Mouse (Mus musculus): Measurements from ENCODE around the gene Man1a2. TPM values are rescaled to one million over a fixed set of nuclear protein-coding genes. Genes with fewer than 3 reads are reported as not detected.
A peak's percentile ranks its signal among the peaks of the same experiment; 100 is the strongest.

The Man1a2 gene
- total RNA-seq, 1 experiment from 2014 or later = 71.4 TPM

DNA sequence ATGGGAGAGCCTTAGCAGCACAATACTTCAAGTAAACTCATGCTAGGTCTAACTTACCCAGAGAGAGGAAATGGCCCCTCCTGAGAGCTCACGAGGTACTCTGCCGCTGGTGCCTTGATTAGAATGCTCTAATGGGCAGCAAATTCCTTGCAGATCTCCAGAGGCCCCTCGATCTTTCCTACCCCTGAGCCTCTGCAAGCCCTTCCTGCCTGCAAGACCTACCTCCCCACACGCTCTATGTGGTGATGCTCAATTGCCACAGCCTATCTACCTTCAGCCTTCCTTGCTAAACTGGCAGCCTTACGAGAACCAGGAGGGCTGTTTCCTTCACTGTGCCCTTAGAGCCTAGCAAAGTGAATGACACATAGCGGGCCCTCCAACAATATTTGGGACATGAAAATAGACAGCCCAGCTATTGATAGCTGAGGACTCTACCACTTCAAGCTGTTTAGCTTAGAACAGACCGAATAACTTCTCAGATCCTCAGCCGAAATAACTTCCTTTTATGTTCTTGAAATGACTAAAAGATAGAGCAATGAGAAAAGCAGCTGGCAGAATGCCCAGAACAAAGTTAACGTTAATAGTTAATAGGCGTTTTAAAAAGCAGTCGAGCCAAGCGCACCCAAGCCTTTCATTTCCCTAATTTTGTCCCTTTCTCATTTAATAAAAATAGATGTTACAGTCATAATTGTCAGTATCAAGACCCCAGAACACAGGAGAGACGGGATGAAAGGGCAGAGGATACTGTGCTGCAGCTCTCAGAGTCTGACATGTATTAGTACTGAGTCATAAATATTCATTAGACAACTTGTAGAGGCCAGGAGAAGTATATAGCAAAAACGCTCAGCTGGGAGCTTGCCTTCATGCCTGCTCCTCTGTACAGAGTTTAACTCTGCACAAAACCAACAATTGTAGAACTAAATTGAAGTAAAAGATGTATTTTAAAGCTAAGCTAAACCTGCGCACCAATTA, 17.9 kb upstream of the Man1a2 start:
- ATAC-seq (replicated peaks in 1 of 2; ENCODE audit: insufficient read depth in 1 of 2, low FRiP score in 2 of 2, low TSS enrichment in 1 of 2, low read depth in 1 of 2, poor library complexity in 2 of 2, severe bottlenecking in 2 of 2) = peak; percentile 44 to 60

DNA sequence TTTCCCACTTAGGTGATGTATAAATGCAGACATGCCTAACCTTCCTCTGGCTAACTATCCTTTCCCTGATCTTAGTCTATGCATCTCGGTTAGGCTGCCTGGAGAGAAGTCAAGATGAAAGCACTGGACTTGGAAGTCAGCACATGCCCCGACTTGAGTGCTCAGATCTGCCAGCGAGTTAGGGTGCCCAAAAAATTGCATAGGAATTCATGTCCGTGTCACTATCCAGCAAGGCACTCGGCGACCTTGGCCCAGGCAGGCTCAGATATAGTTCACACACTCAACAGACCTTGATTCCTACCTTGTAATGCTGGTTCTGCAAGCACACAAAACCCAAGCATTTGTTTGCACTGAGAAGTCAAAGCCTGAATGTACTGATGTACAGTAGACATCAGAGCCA, 3.4 kb upstream of the Man1a2 start:
- no peak for ATAC-seq (replicated peaks in 1 of 2; ENCODE audit: insufficient read depth in 1 of 2, low FRiP score in 2 of 2, low TSS enrichment in 1 of 2, low read depth in 1 of 2, poor library complexity in 2 of 2, severe bottlenecking in 2 of 2)

DNA sequence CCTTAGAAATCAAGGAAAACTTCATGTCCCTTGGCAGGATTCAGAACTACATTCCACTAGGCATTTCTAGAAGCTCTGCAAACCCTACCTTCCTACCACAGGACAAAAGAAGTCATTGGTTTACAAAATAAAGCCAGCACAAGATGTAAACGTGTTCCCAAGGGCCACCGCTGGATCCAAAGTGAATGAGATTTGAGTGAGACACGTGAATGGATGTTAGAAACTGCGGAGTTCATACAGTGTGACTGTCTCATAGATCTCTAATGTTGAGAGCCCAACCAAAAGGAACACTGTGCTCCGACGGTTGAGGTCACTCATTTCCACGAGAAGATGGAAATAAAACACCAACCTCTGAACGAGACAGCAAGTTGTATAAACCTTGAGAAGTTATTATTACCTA, 1.5 kb upstream of the Man1a2 start:
- no peak for ATAC-seq (replicated peaks in 1 of 2; ENCODE audit: insufficient read depth in 1 of 2, low FRiP score in 2 of 2, low TSS enrichment in 1 of 2, low read depth in 1 of 2, poor library complexity in 2 of 2, severe bottlenecking in 2 of 2)

DNA sequence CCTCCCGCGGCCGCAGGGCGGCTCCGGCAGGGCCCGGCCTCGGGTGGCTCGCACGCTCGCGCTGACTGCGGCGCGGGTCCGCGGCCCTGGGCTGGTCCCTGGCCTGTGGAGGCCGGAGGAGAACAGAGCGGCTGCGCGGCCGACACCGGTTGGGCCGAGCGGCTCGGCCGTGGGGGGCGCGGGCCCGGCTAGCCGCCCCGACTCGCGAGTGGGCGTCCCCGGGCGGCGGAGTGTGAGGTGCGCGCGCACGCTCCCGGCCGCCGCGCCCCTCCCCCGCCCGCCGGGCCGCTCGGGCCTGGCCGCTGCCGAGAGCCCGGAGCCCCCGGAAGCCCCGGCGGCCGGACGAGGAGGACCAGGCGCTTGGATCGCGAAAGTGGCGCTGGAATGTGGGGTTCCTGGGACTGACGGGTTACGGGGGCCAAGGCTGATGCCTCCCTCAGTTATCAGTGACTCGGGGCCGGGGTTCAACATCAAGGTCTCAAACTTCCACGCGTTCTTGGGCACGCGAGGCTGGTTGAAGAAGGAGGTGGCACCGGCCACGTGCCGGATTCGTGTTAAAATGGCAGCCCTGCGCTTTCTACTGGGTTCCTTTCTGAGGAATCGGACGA, 564 bp upstream of the Man1a2 start:
- peak; percentile 20 to 23; a peak in 2 of 4 replicates for ATAC-seq (replicated peaks in 1 of 2; ENCODE audit: insufficient read depth in 1 of 2, low FRiP score in 2 of 2, low TSS enrichment in 1 of 2, low read depth in 1 of 2, poor library complexity in 2 of 2, severe bottlenecking in 2 of 2)

DNA sequence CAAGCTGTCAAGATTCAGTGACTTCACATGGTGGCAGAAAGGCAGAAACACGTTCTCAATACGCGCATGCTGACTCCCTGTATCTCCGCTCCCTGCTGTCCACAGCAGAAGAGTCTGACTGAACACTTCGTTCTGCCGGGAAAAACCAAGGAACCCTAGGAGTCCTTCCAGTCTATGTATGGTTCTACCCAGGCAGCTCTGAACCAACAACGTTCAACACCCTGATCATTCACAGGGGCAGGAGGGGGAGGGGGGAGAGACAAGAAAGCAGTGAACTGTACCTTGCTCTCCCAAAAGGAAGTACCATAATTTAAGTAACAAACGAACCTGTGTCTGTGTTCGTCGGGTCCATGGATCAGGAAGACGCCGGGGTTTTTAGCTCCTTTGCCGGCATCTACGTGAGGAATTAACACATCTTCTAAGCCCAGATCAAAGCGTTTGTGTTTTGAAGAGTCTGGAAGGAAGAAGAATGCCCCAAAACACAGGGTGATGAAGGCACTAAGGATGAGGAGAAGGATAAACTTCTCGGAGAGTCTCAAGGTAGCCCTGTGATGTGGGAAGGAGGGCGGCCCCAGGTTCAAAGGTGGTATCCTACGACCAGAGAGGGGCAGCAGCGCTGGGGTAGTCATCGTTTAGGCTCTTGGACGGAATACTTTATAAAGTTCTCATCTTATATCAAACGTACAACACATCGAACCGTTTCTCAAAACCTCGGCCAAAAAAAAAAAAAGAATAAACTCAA, 898 bp downstream of the Man1a2 start:
- no peak; a peak in 2 of 4 replicates for ATAC-seq (replicated peaks in 1 of 2; ENCODE audit: insufficient read depth in 1 of 2, low FRiP score in 2 of 2, low TSS enrichment in 1 of 2, low read depth in 1 of 2, poor library complexity in 2 of 2, severe bottlenecking in 2 of 2)

DNA sequence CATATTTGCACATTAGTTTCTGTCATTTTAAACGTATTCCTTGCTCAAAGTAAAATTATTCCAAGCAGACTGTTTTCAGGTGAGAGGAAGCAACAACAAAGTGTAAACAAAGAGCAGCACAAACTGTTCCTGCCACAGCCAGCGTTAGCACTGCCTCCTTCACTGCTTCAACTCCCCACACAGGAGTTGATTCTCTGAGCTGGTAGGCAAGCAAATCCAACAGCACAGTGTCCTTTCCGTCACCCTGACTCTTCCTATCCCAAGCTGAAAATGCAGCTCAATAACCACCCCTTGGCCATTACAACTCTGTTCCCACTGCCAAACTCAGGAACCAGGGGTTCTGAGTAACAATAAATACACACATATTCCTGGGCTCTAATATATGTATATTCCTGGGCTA, 2.5 kb downstream of the Man1a2 start:
- ATAC-seq (replicated peaks in 1 of 2; ENCODE audit: insufficient read depth in 1 of 2, low FRiP score in 2 of 2, low TSS enrichment in 1 of 2, low read depth in 1 of 2, poor library complexity in 2 of 2, severe bottlenecking in 2 of 2) = no peak

DNA sequence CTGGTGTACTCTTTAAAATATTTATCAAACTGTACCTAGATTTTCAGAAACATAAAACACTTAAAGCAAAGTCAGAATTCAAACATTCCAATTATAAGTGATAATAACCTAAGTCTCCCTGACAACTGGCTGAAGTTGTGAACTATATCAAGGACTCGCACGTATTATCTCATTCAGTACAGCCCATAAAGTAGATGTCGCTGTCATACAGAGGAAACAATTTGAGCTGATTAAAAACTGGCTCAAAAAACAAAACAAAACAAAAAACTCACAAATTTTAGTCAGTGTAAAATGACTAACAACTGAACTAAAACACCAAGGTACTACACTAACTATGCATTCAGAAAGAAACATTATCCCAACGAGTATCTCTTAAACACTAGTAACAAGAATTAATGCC, 3.0 kb downstream of the Man1a2 start:
- no peak for ATAC-seq (replicated peaks in 1 of 2; ENCODE audit: insufficient read depth in 1 of 2, low FRiP score in 2 of 2, low TSS enrichment in 1 of 2, low read depth in 1 of 2, poor library complexity in 2 of 2, severe bottlenecking in 2 of 2)

DNA sequence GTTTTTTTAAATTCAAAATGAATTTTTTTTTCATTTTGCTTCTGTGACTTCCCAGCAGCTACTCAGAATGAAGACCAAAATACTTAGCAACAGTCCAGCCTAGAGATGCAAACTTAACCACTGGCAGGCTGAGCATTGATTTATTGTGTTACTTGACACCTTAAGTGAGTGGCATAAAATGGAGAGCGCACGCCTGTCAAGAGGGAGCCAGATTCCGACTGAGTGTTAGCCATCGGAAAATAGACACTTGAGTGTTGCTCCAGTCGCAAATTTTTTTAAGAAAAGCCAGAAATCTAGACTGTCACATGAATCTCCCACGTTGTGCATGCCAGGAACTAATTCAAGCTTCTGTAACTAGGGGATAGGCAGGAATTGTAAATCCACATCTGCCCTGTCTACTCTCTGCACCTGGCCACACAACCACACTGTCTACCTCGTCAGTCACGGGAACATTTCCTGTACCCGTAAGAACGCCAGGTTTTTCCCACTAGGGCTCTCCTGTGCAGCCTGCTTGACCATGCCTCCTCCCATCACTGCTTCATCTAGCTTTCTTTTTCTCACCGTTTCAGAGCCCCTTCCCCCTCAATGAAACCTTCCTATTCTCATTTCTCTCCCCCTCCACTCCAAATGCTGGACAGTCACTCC, 3.7 kb downstream of the Man1a2 start:
- no peak for ATAC-seq (replicated peaks in 1 of 2; ENCODE audit: insufficient read depth in 1 of 2, low FRiP score in 2 of 2, low TSS enrichment in 1 of 2, low read depth in 1 of 2, poor library complexity in 2 of 2, severe bottlenecking in 2 of 2)

DNA sequence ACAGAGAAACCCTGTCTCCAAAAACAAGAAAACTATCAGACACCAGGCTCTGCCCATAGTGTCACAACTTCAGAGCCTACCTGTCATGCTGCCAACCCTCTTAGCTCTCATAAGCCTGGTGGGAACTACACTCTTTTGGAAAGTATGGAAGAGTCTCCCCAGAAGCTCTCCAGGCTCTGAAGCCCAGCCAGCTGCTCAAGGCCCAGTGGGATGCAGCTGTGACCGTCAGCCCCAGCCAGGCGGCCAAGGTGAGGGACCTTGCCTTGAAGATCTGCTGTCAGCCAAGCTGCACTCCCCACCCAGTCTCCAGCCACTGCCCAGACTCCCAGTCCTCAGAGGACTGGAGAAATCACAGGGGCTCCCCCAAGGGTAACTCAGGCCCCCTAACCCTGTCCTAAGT, 5.1 kb downstream of the Man1a2 start:
- no peak for ATAC-seq (replicated peaks in 1 of 2; ENCODE audit: insufficient read depth in 1 of 2, low FRiP score in 2 of 2, low TSS enrichment in 1 of 2, low read depth in 1 of 2, poor library complexity in 2 of 2, severe bottlenecking in 2 of 2)

DNA sequence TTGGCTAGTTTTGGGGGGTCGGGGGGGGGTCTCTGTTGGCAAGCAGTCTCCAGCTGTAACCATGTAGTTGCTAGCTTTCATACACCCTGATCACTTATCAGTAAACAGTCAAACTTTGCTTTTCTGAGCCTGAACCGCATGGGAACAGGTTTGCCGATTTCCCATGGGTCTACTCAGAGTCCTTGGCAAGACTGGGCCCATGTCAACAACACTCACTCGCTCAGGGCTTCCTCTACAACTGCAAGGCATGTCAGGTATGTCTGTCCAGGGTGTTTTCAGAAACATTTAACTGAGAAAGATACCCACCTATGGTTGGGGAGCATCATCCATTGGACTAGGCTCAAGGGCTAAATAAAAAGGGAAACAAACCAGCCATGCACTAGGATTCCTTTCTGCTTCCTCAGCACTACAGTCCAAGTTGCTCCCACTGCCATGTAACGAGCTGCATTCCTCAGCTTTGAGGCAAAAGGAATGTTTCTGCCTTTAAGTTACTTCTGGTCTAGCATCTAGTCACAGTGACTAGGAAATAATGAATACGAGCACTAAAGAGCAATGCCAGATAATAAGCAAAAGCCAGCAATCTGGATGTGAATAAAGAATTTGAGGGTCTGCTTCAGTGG, 6.2 kb downstream of the Man1a2 start:
- no peak for ATAC-seq (replicated peaks in 1 of 2; ENCODE audit: insufficient read depth in 1 of 2, low FRiP score in 2 of 2, low TSS enrichment in 1 of 2, low read depth in 1 of 2, poor library complexity in 2 of 2, severe bottlenecking in 2 of 2)

DNA sequence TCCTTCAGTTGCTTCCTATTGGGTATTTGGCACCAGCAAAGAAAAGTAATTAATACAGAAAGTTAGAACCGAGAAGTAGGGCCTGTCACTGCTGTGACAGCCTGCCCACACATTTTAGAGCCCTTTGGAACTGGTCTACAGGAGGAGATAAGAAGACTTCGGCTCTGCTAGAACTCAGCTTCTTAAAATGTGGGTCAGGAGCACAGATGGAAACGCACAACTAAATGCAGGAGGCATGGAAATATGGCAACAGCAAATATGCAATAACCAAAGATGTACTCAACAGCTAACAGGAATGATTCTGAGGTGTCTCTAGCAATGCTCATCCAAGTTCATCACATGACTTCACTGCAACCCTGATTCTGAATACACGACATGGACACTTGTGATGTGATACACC, 10.2 kb downstream of the Man1a2 start:
- ATAC-seq (replicated peaks in 1 of 2; ENCODE audit: insufficient read depth in 1 of 2, low FRiP score in 2 of 2, low TSS enrichment in 1 of 2, low read depth in 1 of 2, poor library complexity in 2 of 2, severe bottlenecking in 2 of 2) = no peak

DNA sequence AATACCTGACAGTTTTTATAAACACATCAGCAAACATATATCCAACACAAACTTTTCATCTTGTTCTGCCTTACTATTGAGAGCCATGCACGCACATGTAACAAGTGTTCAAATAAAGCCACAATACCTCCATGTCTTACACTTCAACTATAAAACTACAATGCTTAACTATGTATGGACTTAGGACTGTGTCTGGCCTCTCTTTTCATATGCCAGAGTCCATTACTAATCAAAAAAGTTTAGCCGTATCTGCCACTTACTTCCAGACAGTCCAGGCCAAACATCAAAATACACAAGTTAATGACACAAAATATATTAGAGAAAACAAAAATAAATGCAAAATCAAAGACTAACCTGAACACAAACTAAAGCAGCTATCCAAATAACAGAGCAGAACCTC, 14.9 kb downstream of the Man1a2 start:
- no peak for ATAC-seq (replicated peaks in 1 of 2; ENCODE audit: insufficient read depth in 1 of 2, low FRiP score in 2 of 2, low TSS enrichment in 1 of 2, low read depth in 1 of 2, poor library complexity in 2 of 2, severe bottlenecking in 2 of 2)

DNA sequence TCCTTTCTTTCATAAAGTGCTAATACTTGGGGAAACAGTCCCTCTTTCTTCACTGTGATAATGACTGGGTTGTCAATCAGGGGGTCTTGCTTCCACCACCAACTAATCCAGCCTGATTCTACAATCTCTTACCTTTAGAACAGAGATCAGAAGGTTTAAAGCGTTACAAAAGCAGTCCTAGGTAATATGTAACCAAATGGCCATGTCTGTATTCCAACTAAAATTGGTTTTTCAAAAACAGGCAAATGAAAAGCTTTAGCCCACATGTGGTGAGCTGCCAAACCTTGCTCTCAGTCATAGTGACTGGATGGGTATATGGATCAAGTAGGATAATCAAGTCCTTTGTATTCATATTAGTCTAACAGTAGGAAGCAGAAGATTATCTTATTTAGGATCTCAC, 32.0 kb downstream of the Man1a2 start:
- no peak for ATAC-seq (replicated peaks in 1 of 2; ENCODE audit: insufficient read depth in 1 of 2, low FRiP score in 2 of 2, low TSS enrichment in 1 of 2, low read depth in 1 of 2, poor library complexity in 2 of 2, severe bottlenecking in 2 of 2)

DNA sequence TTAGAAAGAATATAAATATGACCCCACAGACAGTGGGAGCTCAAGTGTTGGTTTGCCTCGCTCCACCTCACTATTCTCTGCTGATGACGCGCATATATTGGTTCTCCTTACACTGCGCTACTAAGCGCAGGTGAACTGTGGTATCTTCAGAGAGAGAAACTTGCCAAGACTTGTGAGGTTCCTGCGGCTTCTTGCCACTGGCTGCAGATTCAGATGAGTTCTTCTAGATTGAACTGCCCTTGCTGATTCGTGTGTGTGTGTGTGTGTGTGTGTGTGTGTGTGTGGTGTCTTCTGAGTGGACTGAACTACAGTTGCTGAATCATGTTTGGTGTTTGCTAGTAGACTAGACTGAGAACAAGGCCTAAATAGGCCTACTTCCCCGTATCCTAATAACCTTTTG, 43.7 kb downstream of the Man1a2 start:
- ATAC-seq (replicated peaks in 1 of 2; ENCODE audit: insufficient read depth in 1 of 2, low FRiP score in 2 of 2, low TSS enrichment in 1 of 2, low read depth in 1 of 2, poor library complexity in 2 of 2, severe bottlenecking in 2 of 2) = no peak

DNA sequence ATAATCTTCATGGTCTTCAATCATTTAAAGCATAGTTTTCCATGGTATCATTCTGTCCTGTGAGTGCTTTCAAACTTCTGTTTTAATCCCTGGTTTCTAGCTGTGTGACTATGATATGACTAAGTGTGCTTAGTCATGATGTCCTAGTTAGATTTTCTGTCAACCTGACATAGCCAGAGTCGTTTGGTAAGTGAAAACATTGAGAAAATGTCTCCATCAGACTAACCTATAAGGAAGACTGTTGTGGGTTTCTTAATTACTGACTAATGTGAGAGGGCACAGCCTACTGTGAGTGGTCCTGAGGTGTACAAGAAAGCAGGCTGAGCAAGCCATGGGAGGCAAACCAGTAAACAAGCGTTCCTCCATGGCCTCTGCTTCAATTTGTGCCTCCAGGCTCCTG, 49.0 kb downstream of the Man1a2 start:
- ATAC-seq (replicated peaks in 1 of 2; ENCODE audit: insufficient read depth in 1 of 2, low FRiP score in 2 of 2, low TSS enrichment in 1 of 2, low read depth in 1 of 2, poor library complexity in 2 of 2, severe bottlenecking in 2 of 2) = no peak

DNA sequence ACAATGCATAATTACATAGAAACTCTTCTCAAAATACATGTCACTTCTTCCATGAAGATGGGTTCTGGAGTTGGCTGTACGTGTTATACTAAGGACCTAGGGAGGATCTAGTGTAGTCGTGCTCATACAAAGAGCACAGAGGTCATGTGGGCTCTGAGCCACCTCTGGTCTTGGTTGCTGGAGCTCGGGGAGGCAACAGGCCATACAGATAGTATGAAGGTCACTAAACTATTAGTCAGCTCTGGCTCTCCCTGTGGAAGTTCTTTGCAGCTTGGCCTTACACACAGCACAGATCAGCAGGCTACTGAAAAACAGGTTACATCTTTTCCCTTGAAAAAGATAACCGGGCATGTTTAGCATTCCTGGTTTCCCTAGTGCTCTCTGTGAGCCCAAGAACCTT, 50.5 kb downstream of the Man1a2 start:
- no peak for ATAC-seq (replicated peaks in 1 of 2; ENCODE audit: insufficient read depth in 1 of 2, low FRiP score in 2 of 2, low TSS enrichment in 1 of 2, low read depth in 1 of 2, poor library complexity in 2 of 2, severe bottlenecking in 2 of 2)

DNA sequence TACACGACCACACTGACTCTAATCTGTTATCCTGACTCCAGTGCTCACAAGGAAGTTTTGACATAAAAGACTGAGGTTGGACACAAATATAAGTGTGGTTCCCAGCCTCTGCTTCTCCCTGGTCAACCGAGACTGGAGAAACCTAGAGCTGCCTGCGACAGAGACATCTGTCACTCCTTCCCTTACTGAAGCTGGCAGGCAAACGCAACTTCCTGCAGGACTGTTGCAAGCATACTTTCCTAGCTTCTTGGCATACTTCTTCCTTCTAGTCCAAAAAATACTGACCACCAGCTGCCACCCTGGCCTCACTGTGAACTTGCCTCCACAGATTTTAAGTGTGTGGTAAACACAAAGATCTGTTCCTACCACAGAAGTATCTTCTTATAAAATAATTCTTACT, 66.8 kb downstream of the Man1a2 start:
- ATAC-seq (replicated peaks in 1 of 2; ENCODE audit: insufficient read depth in 1 of 2, low FRiP score in 2 of 2, low TSS enrichment in 1 of 2, low read depth in 1 of 2, poor library complexity in 2 of 2, severe bottlenecking in 2 of 2) = peak in 1 of 2 experiments; percentile 72; a peak in 1 of 4 replicates

Measured in hematopoietic stem cell, adult 5-6 weeks (primary cell).